Mouse (Mus musculus) urinary bladder, postnatal 10 days (tissue): ENCODE results near the gene Mapre1.
"Not testable (repeated sequence)": the region's sequence is repeated elsewhere in the genome, so short reads cannot be mapped to it uniquely, and the experiment has no call there.

ENCODE experiments used
- DNase-seq: peaks from one replicate; pipeline ENCODE4 v3.0.0; 2022; ENCODE audit warnings: low spot score

Gene Mapre1

GRCm38 (mm10) chr2:153778638-153779362 is 37.7 kb downstream of the Mapre1 start:
- peak; percentile 29 for DNase-seq

- no peak for DNase-seq
These were observed 38.4 kb downstream of the Mapre1 start, which contains the start of gene Efcab8 for GRCm38 (mm10) chr2:153779394-153779981. Gene Efcab8, plus strand, starts transcription at chr2:153779931.

GRCm38 (mm10) chr2:153781181-153781580 is 40.1 kb downstream of the Mapre1 start:
- DNase-seq: no peak

- no peak for DNase-seq
These were observed 43.6 kb downstream of the Mapre1 start for GRCm38 (mm10) chr2:153784668-153785067.

GRCm38 (mm10) chr2:153793366-153793765 is 52.3 kb downstream of the Mapre1 start:
- no peak for DNase-seq

- no peak for DNase-seq
These were observed 54.0 kb downstream of the Mapre1 start for GRCm38 (mm10) chr2:153795090-153795489.

- DNase-seq: not testable (repeated sequence)
These were observed 66.4 kb downstream of the Mapre1 start for GRCm38 (mm10) chr2:153807464-153807863.

GRCm38 (mm10) chr2:153808146-153808545 is 67.1 kb downstream of the Mapre1 start:
- DNase-seq: no peak

- DNase-seq: no peak
These were observed 67.8 kb downstream of the Mapre1 start for GRCm38 (mm10) chr2:153808841-153809240.

- no peak for DNase-seq
These were observed 68.8 kb downstream of the Mapre1 start for GRCm38 (mm10) chr2:153809921-153810320.

GRCm38 (mm10) chr2:153822005-153822543 is 81.0 kb downstream of the Mapre1 start:
- no peak for DNase-seq
